Comparison of ENCODE assay signal across 16 mouse cellular contexts in genomic region chr19:30354981-30355380, GRCm38 (mm10).
"Had no signal": no experiment of that assay in that cellular context is flagged by ENCODE, and none has a peak within 500 bp of the region (broad histone marks: within the 10 kb centered on the region; RNA-seq: fewer than 3 reads in every experiment).

No protein-coding gene starts in this region.

- H3K27ac ChIP-seq: layer of hippocampus, adult 2 months; liver, embryonic 13.5 days; stomach, postnatal 0 days had no signal

- H3K4me1 ChIP-seq: liver, embryonic 13.5 days had no signal

- H3K27me3 ChIP-seq: liver, embryonic 13.5 days had no signal

- H3K9ac ChIP-seq: liver, embryonic 13.5 days had no signal

- H3K36me3 ChIP-seq: liver, embryonic 13.5 days had no signal

- DNase-seq: kidney, adult 18-20 months; kidney, adult 9 months; kidney, postnatal 10 days; layer of hippocampus, adult 9-11 months; liver, embryonic 13.5 days; lung, adult 2 months; lung, postnatal 14 days; lung, postnatal 4 days; midbrain, embryonic 14.5 days; right cerebral cortex, postnatal 4 days; thymus, adult 2 months; thymus, postnatal 14 days; thymus, postnatal 4 days had no signal

- H3K9me3 ChIP-seq: liver, embryonic 13.5 days had no signal

- H3K4me3 ChIP-seq: layer of hippocampus, adult 2 months; liver, embryonic 13.5 days had no signal

- H3K4me2 ChIP-seq: liver, embryonic 13.5 days; midbrain, embryonic 11.5 days had no signal
